Mouse (Mus musculus): ENCODE measurements around the gene Dusp15. TPM values are rescaled to one million over a fixed set of nuclear protein-coding genes. Genes with fewer than 3 reads are reported as not detected.

Gene Dusp15
- polyA plus RNA-seq, 1 experiment from 2014 or later = 0.80 TPM

GRCm38 (mm10) chr2:152951850-152952720 is 587 bp upstream of the Dusp15 start:
- Histone ChIP-seq H3K27me3 (ENCODE audit: control insufficient read depth, insufficient read depth, low read length) (peaks cover 9% of the 10 kb centered on the region), H3K9me3 (ENCODE audit: control insufficient read depth, low read length) (no peaks in the 10 kb centered on the region), H3K36me3 (ENCODE audit: control insufficient read depth, insufficient read depth, low read length) (no peaks in the 10 kb centered on the region), H3K4me3 (ENCODE audit: low read depth, low read length) (peak overlapping the region; percentile 63), H3K4me1 (replicated peaks; ENCODE audit: control insufficient read depth, insufficient read depth, low read length) (no peaks in the 10 kb centered on the region), H3K9ac (ENCODE audit: low read length) (peak overlapping the region; percentile 75), H3K4me2 (ENCODE audit: low read depth, low read length, severe bottlenecking) (peak overlapping the region; percentile 97), H3K27ac (ENCODE audit: low read depth, low read length) (no peak overlapping the region)
- 14% methylated on average over 13 of the region's 13 CpGs for WGBS
- DNase-seq (ENCODE audit: low spot score) (no peak), ATAC-seq (replicated peaks; ENCODE audit: low FRiP score) (peak; percentile 44; the same call in 1 of the 2 replicates)

- Histone ChIP-seq H3K4me1 (replicated peaks; ENCODE audit: control insufficient read depth, insufficient read depth, low read length) (no peaks in the 10 kb centered on the region), H3K27ac (ENCODE audit: low read depth, low read length) (no peak overlapping the region), H3K9ac (ENCODE audit: low read length) (peak overlapping the region; percentile 75; the same call in 1 of the 2 replicates), H3K9me3 (ENCODE audit: control insufficient read depth, low read length) (no peaks in the 10 kb centered on the region), H3K27me3 (ENCODE audit: control insufficient read depth, insufficient read depth, low read length) (peaks cover 14% of the 10 kb centered on the region), H3K4me3 (ENCODE audit: low read depth, low read length) (peak overlapping the region; percentile 63), H3K36me3 (ENCODE audit: control insufficient read depth, insufficient read depth, low read length) (no peaks in the 10 kb centered on the region), H3K4me2 (ENCODE audit: low read depth, low read length, severe bottlenecking) (peak overlapping the region; percentile 97)
- 39% methylated on average over 11 of the region's 11 CpGs for WGBS
- no peak for ATAC-seq (replicated peaks; ENCODE audit: low FRiP score)
- no peak for DNase-seq (ENCODE audit: low spot score)
Observed at GRCm38 (mm10) chr2:152950358-152951064, 987 bp downstream of the Dusp15 start.

- no peak overlapping the region for H3K4me2 ChIP-seq (ENCODE audit: low read depth, low read length, severe bottlenecking)
- DNase-seq (ENCODE audit: low spot score) (no peak), ATAC-seq (replicated peaks; ENCODE audit: low FRiP score) (no peak)
- no peak overlapping the region for H3K9ac ChIP-seq (ENCODE audit: low read length)
- H3K4me3 ChIP-seq (ENCODE audit: low read depth, low read length) = no peak overlapping the region
- H3K27me3 ChIP-seq (ENCODE audit: control insufficient read depth, insufficient read depth, low read length) = peaks cover 25% of the 10 kb centered on the region
- no peak overlapping the region for H3K27ac ChIP-seq (ENCODE audit: low read depth, low read length)
- no peaks in the 10 kb centered on the region for H3K4me1 ChIP-seq (replicated peaks; ENCODE audit: control insufficient read depth, insufficient read depth, low read length)
- H3K9me3 ChIP-seq (ENCODE audit: control insufficient read depth, low read length) = no peaks in the 10 kb centered on the region
- WGBS = 86% methylated on average over 5 of the region's 5 CpGs
- H3K36me3 ChIP-seq (ENCODE audit: control insufficient read depth, insufficient read depth, low read length) = no peaks in the 10 kb centered on the region
Observed at GRCm38 (mm10) chr2:152948438-152949020, 3.0 kb downstream of the Dusp15 start.

GRCm38 (mm10) chr2:152947098-152947497 is 4.4 kb downstream of the Dusp15 start:
- H3K36me3 ChIP-seq (ENCODE audit: control insufficient read depth, insufficient read depth, low read length) = no peaks in the 10 kb centered on the region
- H3K27me3 ChIP-seq (ENCODE audit: control insufficient read depth, insufficient read depth, low read length) = peaks cover 38% of the 10 kb centered on the region
- no peak overlapping the region for H3K4me3 ChIP-seq (ENCODE audit: low read depth, low read length)
- H3K4me2 ChIP-seq (ENCODE audit: low read depth, low read length, severe bottlenecking) = no peak overlapping the region
- no peaks in the 10 kb centered on the region for H3K9me3 ChIP-seq (ENCODE audit: control insufficient read depth, low read length)
- WGBS = 72% methylated on average over 7 of the region's 7 CpGs
- H3K27ac ChIP-seq (ENCODE audit: low read depth, low read length) = no peak overlapping the region
- peaks cover 5% of the 10 kb centered on the region; the same call in 1 of the 2 replicates for H3K4me1 ChIP-seq (replicated peaks; ENCODE audit: control insufficient read depth, insufficient read depth, low read length)
- DNase-seq (ENCODE audit: low spot score) (no peak), ATAC-seq (replicated peaks; ENCODE audit: low FRiP score) (no peak)
- H3K9ac ChIP-seq (ENCODE audit: low read length) = no peak overlapping the region

- H3K4me2 ChIP-seq (ENCODE audit: low read depth, low read length, severe bottlenecking) = no peak overlapping the region
- H3K9me3 ChIP-seq (ENCODE audit: control insufficient read depth, low read length) = no peaks in the 10 kb centered on the region
- peaks cover 5% of the 10 kb centered on the region; the same call in 1 of the 2 replicates for H3K4me1 ChIP-seq (replicated peaks; ENCODE audit: control insufficient read depth, insufficient read depth, low read length)
- no peak for DNase-seq (ENCODE audit: low spot score)
- ATAC-seq (replicated peaks; ENCODE audit: low FRiP score) = no peak
- H3K27me3 ChIP-seq (ENCODE audit: control insufficient read depth, insufficient read depth, low read length) = peaks cover 45% of the 10 kb centered on the region
- WGBS = 63% methylated on average over 9 of the region's 9 CpGs
- H3K27ac ChIP-seq (ENCODE audit: low read depth, low read length) = no peak overlapping the region
- no peak overlapping the region for H3K9ac ChIP-seq (ENCODE audit: low read length)
- H3K4me3 ChIP-seq (ENCODE audit: low read depth, low read length) = no peak overlapping the region
- no peaks in the 10 kb centered on the region for H3K36me3 ChIP-seq (ENCODE audit: control insufficient read depth, insufficient read depth, low read length)
Observed at GRCm38 (mm10) chr2:152944013-152944412, 7.5 kb downstream of the Dusp15 start.

- Histone ChIP-seq H3K4me2 (ENCODE audit: low read depth, low read length, severe bottlenecking) (peak overlapping the region; percentile 78), H3K4me1 (replicated peaks; ENCODE audit: control insufficient read depth, insufficient read depth, low read length) (peaks cover 5% of the 10 kb centered on the region; the same call in 1 of the 2 replicates), H3K27me3 (ENCODE audit: control insufficient read depth, insufficient read depth, low read length) (peaks cover 45% of the 10 kb centered on the region), H3K4me3 (ENCODE audit: low read depth, low read length) (peak overlapping the region; percentile 36), H3K27ac (ENCODE audit: low read depth, low read length) (no peak overlapping the region), H3K9me3 (ENCODE audit: control insufficient read depth, low read length) (no peaks in the 10 kb centered on the region), H3K36me3 (ENCODE audit: control insufficient read depth, insufficient read depth, low read length) (no peaks in the 10 kb centered on the region), H3K9ac (ENCODE audit: low read length) (peak overlapping the region; percentile 29; the same call in 1 of the 2 replicates)
- DNase-seq (ENCODE audit: low spot score) (no peak), ATAC-seq (replicated peaks; ENCODE audit: low FRiP score) (no peak)
- 7% methylated on average over 8 of the region's 8 CpGs for WGBS
Observed at GRCm38 (mm10) chr2:152943568-152943967, 7.9 kb downstream of the Dusp15 start.

- ATAC-seq (replicated peaks; ENCODE audit: low FRiP score) (no peak), DNase-seq (ENCODE audit: low spot score) (no peak)
Observed at GRCm38 (mm10) chr2:152942898-152943515, 8.5 kb downstream of the Dusp15 start.

GRCm38 (mm10) chr2:152941776-152942175 is 9.7 kb downstream of the Dusp15 start:
- Histone ChIP-seq H3K36me3 (ENCODE audit: control insufficient read depth, insufficient read depth, low read length) (no peaks in the 10 kb centered on the region), H3K4me2 (ENCODE audit: low read depth, low read length, severe bottlenecking) (no peak overlapping the region), H3K27me3 (ENCODE audit: control insufficient read depth, insufficient read depth, low read length) (peaks cover 45% of the 10 kb centered on the region), H3K4me1 (replicated peaks; ENCODE audit: control insufficient read depth, insufficient read depth, low read length) (peaks cover 5% of the 10 kb centered on the region; the same call in 1 of the 2 replicates), H3K27ac (ENCODE audit: low read depth, low read length) (no peak overlapping the region), H3K9ac (ENCODE audit: low read length) (no peak overlapping the region), H3K4me3 (ENCODE audit: low read depth, low read length) (no peak overlapping the region), H3K9me3 (ENCODE audit: control insufficient read depth, low read length) (no peaks in the 10 kb centered on the region)
- DNase-seq (ENCODE audit: low spot score) = no peak
- ATAC-seq (replicated peaks; ENCODE audit: low FRiP score) = no peak
- 34% methylated on average over 7 of the region's 7 CpGs for WGBS

More at GRCm38 (mm10) chr2:152942898-152943515, 8.5 kb downstream of the Dusp15 start:
- H3K27me3 ChIP-seq (ENCODE audit: control insufficient read depth, insufficient read depth, low read length) = peaks cover 45% of the 10 kb centered on the region
- peaks cover 5% of the 10 kb centered on the region; the same call in 1 of the 2 replicates for H3K4me1 ChIP-seq (replicated peaks; ENCODE audit: control insufficient read depth, insufficient read depth, low read length)
- H3K9ac ChIP-seq (ENCODE audit: low read length) = peak overlapping the region; percentile 29
- no peak overlapping the region for H3K27ac ChIP-seq (ENCODE audit: low read depth, low read length)
- H3K36me3 ChIP-seq (ENCODE audit: control insufficient read depth, insufficient read depth, low read length) = no peaks in the 10 kb centered on the region
- H3K4me3 ChIP-seq (ENCODE audit: low read depth, low read length) = peak overlapping the region; percentile 36
- H3K4me2 ChIP-seq (ENCODE audit: low read depth, low read length, severe bottlenecking) = peak overlapping the region; percentile 78
- under 1% methylated on average over 63 of the region's 65 CpGs for WGBS
- no peaks in the 10 kb centered on the region for H3K9me3 ChIP-seq (ENCODE audit: control insufficient read depth, low read length)

All from forebrain, embryonic 11.5 days (tissue).